Mouse (Mus musculus): ENCODE data around the gene Mfsd10.

DNA sequence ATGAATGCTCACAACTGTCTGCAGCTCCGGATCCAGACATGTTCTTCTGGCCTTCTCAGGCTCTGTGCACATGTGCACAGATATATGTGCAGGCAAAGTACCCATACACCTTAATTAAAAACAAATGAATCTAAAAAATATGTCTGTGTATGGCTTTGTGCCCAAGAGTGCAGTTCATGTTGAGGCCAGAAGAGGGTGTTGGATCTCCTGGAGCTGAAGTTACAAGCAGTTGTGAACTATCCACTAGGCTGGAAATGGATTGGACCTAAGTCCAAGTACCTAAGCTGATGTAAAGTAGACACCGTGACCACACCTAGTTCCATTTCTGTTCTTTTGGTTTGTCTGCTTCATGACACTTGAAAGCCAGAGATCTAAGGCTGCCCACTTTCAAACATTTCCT lies 32.5 kb upstream of the Mfsd10 start:
- no peak for TF ChIP-seq POLR2A (IDR thresholded peaks at IDR 0.05; ENCODE audit: low read depth, low read length)
- TF ChIP-seq CTCF (IDR thresholded peaks at IDR 0.05; ENCODE audit: borderline replicate concordance, insufficient read depth, low read length), result no peak
